Mouse (Mus musculus) erythroblast, adult 5-6 weeks (primary cell): ENCODE results near the gene Spag9. TPM values are rescaled to one million over a fixed set of nuclear protein-coding genes. Genes with fewer than 3 reads are reported as not detected.

ENCODE experiments used
- ATAC-seq: replicated peaks from 2 replicates; pipeline ENCODE4 v1.8.0; 2016; ENCODE audit warnings: moderate number of reproducible peaks, mild to moderate bottlenecking, moderate TSS enrichment, inconsistent platforms; ENCODE audit not compliant: poor library complexity, low FRiP score, severe bottlenecking
- total RNA-seq, 2 experiments: library from RNA; stranded (forward) in 1 of 2; stranded (reverse) in 1 of 2; fragments of 150-400 nt in 1 of 2; fragments of 200-764, 138-1000 nt in 1 of 2; gene quantifications; 2 replicates each; pipeline versions ENCODE4 v1.2.3 to v1.2.4; 2015 to 2017; ENCODE audit warnings: low replicate concordance in 2 of 2

The Spag9 gene
- total RNA-seq, 2 experiments from 2014 or later: 18.3 to 25.9 TPM

DNA sequence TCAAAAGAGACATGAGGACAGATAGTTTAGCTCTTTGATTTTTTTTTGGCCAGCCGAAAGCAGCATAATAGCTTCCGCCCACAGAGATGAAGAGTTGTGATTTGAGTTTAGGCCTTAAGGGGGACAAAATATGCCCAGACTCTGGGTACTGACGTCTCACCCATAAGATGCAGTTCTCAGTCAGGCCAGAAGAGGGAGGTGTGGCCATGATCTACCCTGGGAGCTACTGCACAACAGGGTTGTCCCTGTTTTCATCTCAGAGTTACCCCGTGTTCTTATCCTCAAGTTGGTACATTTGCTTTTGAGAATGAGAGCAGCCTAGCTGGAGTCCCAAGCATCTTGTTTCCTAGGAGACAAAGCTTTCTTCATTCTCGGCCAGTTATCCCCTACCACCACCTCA, 132.1 kb downstream of the Spag9 start:
- ATAC-seq: peak; percentile 70

DNA sequence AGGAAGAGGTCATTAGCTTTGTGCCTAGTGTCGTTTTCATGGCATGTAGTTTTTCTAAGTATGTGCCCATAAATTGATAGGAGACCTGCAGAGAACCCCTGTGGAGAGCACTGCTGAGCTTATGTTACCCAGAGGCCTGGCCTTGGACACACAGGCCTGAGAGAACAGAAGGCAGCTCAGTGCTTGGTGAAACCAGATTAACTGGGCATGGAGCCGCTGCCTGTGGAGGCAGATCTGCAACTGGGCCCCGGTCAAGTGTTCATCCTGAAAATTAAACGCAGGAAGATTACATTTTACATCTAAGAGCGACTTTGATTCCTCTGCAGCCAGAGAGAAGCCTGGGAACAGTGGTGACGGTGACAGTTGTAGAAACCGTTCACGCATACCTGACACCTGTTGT, 132.6 kb downstream of the Spag9 start:
- ATAC-seq: no peak

DNA sequence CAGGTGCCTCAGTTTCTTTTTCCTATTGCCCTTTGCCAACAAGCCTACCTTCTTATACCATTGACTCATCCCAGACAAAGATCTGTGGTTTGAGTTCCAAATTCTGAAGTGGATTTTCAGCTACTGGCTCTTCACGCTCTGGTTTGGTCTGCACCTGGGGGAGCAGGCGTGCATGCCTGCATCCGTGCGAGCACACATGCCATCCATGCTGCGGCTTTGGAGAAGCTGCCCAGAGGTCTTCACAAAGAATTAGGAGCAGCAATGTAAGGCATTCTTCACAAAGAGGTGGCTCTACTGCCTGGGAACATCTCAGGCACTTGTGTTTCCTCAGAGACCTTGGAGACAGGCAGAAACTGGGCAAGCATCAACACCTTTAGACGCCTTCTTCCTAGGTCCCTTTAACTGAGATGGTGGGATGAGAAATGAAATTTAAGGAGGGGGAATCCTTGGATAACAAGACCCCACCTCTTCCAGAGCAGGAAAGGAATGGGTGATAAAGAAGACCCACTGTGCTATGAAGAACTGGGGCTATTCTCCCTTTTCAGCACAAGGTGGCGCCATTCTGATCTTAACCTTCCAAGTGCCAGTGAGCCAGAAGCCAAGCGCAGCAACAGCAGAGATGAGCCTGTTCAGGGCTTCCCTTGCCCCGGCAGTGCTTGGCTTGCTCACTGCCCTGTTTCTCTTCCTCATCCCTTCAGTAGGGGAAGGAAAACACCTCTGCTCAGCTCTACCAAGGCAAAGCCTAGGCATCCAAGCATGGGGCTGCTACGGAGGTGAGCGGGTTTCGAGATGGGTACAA, 133.6 kb downstream of the Spag9 start:
- ATAC-seq: peak; percentile 63

DNA sequence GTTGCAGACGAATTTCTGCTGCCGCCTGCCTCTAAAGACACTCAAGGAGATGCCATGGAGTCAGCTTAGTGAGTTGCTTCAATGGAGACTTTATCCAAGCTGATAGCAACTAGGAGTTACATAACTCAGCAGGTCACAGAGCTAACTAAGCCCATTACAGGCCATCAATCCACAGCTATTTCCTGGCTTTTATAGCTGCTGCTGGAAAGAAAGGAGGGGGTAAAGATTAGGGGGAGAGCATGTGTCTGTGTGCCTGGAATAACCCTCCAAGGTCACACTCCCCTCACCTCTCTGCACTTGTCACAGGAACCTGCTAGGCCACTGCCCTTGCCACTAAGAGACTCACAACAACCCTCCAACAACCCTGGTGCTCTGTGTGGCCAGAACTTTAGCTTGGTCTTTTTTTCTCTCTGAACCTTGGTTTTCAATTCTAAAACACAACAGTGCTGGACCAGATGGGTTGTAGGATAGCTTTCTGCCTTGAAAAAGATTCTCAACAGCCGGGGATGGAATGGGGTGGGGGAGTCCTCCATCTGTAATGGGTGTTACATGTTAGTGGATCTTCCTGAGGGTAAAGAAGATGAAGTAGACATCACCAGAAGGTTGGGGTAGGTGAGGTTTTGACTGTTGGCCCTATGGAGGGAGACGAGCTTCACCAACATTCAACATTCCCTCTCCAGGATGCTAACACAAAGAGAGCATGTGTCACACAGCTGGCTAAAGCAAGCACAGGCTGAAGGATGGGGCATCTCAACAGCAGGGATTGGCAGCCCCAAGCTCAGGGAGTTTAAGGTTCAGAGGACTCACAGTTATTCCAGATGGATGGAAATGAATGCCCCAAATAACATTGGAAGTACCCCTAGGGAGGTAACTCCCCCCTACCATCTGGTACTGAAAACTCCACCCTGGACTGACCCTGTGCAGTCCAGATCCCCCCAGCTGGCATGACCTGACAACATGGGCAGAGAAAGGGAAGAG, 134.5 kb downstream of the Spag9 start:
- no peak for ATAC-seq

DNA sequence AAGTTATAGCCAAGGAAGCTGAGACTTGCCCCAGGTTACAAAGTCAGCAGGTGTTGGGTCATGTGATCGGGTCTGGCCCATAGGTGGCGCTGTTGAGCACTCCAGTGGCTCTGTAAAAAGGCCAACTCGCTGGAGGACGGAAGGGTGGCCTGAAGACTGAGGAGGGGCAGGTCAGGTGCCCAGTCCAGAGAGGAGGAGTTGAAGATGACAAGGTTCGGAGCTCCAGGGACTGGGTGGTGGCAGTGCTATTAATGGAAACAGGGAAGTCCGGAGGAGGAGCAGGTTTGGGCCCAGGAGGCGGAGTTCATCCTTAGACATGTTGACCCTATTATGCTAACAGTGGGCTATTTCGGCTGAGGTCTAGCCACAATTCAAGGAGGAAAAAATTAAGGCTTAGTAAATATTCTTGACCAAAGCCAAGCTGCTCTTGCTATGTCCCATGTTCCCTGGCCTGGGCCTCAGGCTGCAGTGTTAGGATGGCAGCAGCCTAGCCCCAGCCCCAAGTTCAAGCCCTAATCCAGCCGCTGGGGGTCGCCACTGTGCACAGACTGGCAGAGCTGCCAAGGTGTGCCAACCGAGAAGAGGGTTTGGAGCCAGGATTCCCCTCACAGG, 137.6 kb downstream of the Spag9 start:
- peak; percentile 71 for ATAC-seq

DNA sequence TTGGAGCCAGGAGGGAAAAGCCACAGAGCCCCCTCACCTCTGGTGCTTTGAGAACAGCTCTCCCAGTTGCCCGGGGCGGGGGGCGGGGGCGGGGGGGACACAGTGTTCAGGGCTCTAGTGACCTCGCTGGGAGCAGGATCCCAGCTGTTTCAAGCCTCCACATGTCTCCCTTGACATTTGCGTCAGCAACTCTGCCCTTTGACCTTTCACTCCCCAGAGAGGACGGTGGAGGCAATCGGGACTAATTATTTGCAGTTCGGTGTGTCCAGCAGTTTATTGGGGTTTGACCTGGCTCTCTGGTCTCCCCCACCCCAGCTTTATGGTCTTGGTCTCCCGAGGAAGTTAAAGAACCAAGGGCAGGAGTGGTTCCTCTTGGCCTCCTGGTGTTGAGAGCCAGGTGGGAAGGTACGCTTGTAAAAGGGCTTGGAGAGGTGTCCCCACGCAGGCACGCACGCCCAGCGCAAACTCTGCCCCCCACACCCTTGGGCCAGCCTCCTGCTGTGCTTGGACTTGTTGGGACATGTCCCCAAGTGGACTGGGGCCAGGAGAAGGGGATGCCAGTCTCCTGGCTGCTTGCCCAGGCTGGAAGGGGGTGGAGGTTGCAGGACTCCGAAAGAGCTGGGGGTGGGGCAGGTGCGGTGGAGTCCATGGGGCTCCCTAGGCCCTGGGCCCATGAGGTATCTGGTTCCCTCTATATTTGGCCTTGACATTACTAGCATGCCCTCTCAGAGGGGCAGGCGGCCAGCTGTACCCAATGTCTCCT, 138.4 kb downstream of the Spag9 start:
- ATAC-seq: no peak

DNA sequence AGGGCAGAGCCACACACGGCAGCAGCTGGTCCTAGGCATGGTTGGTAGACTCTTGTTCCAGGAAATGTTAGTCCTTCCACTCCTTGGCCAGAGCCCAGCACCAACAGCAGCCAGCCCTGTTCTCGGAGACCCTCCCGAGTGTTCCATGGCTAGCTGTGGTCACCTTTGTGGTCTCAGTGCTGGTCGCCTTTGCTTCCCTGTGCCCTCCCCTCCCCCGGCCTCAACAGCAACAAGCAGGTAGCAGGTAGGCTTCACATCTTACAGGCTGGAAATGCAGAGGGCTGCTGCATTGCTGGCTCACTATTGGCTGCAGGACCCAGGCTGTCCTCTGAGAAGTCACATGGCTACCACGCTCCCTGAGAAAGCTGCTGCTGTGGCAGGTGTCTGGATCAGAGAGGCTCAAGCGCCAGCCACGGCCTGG, 139.7 kb downstream of the Spag9 start:
- ATAC-seq: no peak

DNA sequence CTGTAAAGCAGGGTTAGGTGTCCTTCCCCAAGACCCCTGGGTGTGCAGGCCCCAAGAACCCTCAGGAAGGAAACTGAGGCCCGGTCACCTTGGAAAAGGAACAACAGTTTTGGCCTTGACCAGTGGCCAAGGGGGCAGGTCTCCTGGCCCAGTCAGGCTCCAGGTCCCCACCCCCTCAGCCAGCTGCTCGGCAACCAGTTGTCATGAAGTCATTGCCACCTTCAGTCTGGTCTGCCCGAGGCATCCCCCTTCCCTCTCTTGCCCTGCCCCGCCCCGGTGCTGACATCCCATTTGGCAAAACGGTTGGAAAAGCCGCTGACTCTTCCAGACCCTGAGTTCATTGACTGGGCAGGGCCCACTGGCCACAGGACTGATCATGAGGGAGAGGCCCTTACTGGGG, 140.8 kb downstream of the Spag9 start:
- ATAC-seq: no peak

DNA sequence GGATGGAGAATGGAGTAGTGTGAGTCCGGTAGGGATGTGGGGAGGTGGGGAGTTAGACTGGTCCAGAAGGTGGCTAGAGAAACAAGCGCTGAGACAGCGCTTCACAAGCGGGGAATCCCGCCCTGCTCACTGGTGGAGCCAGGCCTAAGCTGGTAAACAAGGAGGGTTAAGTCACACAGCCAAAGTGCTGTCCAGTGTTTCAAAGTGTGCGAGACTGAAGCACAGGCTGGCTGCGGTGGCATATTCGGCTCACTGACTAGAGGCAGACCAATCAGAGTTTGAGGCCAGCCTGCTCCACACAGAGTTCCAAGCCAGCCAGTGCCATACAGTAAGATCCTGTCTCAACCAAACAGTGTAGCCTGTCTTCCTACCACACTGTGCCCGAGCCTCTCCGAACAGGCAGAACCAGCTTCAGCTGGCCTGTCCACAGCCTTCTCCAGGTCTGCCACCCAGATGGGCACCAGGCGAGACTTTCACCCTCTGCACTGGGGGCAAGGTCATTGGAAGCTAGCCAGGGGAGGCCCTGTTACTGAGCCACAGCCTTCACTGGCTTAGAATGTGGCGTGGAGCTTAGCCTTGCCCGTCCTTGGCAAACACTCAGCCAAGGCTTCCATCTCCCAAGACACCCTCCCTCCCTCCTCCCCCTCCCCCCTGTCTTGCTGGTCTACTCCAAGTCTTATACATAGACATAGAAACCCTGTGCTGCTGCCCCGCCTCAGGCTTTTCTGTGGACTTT, 141.6 kb downstream of the Spag9 start:
- ATAC-seq: no peak

DNA sequence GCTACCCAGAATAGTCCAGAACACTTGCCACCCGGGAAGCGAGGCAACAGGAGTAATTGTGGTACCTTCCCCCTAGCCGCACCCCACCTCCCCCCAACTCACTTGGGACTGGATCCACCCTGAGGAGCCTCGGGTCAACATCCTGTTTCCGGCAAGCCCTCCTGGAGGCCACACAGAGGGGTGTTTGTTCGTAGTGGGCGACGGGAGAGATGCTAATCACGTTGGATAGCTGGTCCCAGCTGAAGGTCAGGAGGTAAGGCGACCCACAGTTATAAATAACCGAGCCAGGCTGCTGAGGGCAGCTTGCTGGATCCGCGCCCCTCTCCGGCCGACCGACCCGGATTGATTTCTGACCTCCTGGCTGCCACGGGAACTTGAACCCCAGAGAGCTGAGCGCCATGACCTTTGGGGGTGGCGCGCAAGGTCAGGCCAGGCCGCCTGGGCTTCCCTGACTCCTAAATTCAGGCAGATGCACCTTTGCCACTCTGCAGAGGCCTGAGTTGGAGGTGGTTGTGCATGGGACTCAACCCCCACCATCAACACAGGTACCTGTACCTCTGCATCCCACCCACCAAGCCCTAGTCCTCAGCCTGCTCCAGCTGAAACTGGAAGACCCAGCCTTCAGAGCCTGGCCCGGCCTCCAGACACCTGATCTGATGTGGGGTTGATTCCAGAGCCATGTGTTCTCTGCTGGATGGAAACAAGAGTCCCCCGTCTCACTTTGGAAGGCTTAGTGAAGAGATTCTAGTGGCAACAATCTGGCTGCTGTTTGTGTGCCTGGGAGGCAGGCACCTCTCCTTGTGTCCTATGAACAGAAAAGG, 142.7 kb downstream of the Spag9 start:
- no peak for ATAC-seq

DNA sequence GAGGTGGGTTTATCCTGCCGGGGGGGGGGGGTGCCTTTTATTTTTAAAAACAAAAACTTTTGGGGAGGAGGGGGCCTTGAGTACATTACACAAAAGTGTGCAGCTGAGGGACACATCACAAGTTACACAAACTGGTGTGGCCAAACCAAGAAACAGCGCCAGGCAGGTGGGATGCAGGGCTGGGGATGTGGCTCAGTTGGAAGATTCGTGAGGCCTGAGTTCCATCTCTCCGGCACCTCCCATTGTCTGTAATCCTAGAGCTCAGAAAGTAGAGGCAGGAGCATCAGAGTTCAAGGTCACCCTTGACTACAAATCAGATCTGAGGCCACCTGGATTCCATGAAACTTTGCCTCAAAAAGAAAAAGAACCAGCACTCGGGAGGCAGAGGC, 143.3 kb downstream of the Spag9 start:
- ATAC-seq: no peak

DNA sequence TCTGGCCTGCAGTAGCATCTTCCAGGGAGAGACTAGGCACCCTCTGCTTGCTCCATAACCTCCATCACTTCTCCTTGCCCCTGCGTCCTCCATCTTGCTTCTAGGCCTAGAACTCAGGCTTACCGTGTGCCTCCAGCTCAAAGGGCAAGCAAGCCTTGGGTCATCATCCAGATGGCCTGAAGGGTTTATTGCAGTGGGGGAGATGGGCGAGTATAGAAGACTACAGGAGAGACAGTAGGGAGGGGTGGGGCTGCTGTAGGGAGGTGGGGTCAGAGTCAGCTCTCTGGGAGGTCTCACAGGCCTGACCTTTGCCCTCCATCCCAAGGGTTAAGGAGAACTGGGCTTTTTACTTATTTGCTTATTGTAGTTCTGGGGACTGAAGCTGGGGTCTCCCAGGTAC, 144.6 kb downstream of the Spag9 start:
- ATAC-seq: no peak

DNA sequence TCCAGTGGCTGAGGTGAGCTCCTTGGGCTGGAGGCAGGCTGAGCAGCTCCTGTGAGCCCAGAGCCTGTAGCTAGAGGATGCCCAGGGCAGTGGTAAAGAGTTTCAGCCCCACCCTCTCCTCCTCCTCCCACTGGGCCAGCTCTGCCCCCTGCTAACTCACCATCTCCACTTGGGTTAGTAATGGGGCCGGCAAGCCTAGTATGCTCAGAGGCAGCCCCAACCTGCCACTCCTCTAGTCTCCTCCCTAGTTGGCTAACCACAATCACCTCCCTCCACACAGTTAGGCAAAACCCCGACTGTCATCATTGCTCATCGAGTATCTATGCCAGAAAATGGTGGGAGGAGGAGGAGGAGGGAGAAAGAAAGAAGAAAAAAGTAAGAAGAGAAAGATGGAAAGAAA, 145.7 kb downstream of the Spag9 start:
- ATAC-seq: no peak

DNA sequence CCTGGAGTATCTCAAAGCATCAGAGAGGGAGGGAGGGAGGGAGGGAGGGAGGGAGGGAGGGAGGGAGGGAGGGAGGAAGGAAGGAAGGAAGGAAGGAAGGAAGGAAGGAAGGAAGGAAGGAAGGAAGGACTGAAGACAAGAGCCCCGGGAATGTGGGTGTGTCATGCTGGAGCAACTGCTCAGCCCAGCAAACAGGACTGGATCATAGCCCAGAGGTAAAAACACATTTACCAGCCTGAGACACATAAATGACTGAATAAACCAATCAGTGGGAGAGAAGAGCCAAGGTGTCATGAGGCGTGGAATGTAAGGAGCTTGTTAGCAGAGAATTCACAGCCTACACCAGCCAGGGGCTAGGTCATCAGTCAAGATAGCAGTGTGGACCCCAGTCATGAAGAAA, 147.4 kb downstream of the Spag9 start:
- no peak for ATAC-seq

DNA sequence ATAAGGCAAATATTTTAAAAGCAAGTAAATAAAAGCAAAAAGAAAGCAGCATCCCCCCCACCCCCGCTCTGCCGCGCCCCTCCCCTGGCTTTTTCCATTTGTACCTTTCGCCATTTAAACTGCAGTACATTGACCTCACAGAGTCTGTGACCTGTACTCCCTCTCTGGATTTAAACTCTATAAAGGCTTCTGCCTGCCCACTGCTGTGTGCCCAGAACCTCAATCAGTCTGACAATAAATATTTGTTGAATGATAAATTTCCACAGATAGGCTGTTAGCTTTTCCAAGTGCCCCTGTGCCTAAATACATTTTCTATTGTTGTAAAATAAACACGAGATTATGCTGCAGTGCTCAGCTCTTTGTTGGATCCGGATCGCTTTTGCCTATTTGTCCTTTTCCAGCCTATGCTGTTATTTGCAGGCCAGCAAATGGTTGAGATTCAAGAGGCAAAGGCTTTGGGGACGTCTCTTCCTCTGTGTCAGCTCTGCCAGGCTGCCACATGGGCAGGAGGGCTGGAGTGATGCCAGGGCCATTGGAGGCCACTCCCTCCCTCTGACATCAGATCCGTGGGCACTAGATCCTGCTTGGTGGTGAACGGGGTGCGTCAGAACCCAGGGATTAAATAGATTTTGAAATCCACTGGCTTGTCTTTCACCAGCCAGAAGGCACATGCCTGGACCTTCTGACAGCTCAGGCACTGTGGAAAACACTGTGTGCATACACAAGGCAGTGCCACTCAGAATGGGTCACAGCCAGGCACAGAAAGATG, 149.1 kb downstream of the Spag9 start:
- no peak for ATAC-seq

DNA sequence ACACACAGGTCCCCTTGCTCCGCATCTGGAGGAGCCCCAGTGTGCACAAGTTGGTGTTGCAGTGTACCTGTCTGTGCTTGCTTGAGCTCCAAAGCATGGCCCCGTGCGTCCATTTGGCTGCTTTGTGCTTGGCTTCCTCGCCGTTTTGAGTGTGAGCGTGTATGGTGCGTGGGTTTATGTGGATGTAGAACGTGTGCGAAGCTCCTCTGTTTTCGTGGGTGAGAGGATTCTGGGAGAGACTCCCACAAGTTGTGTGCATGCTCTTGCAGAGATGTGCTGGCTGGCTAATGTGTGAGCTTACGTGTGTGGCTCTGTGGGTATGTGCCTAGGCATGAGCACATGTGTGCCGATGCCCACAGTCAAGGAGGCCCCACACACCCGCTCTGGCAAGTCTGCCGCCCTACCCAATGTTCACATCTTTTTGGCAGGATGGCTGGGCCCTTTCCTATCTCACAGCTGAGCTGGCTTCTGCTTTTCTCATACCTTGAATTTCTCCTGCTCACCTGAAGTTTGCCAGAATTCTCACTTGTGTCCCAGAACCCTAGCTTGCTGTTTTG, 150.2 kb downstream of the Spag9 start:
- ATAC-seq: no peak

DNA sequence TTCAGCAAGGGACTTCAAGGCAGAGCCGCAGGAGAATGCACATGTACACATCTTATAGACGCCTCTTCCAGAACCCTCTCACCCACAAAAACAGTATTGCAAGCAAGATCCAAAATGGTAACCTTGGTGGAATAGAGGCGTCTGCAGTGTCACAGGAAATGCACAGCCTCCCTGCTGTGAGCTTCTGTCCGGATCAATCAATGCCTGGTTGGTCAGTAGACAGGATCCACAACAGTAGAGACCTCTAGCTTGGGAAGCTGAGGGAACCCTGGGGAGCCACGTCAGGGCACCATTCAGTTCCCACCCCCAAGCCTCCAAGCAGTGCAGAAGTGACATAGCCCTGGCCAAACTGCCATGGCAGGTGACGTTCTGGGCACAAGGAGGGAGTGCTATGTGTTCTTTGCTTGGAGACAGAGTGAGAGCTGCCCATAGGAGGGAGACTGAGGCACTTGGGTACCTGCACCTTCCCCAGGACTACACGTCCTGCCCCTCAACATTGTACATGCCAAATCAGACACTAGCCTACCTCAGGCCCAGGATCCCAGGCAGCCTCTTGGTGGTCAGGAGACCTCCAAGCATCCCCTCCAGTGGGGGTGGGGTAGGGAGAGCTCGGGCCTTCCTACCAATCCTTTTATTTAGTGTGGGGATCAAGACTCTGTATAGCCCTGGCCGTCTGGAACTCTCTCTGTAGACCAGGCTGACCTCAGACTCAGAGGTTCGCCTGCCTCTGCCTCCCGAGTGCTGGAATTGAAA, 151.0 kb downstream of the Spag9 start:
- ATAC-seq: no peak
